Mouse (Mus musculus) brain, embryonic 14.5 days (tissue): ENCODE data around the gene Dock7. TPM values are rescaled to one million over a fixed set of nuclear protein-coding genes. Genes with fewer than 3 reads are reported as not detected.

Source experiments
- DNase-seq: peaks from one replicate; pipeline ENCODE4 v3.0.0-alpha.2; 2011; ENCODE audit warnings: low read depth
- CTCF ChIP-seq: fragments of 200-500 bp; IDR thresholded peaks from 2 replicates; pipeline ENCODE4 v1.5.1; 2012; ENCODE audit warnings: inconsistent platforms, mild to moderate bottlenecking, moderate library complexity, borderline replicate concordance; ENCODE audit not compliant: insufficient read depth, insufficient read length; ENCODE audit errors: extremely low read depth
- POLR2A ChIP-seq: fragments of 200-500 bp; IDR thresholded peaks from 2 replicates; pipeline ENCODE4 v1.6.1; 2012; ENCODE audit warnings: mild to moderate bottlenecking, inconsistent platforms, borderline replicate concordance; ENCODE audit not compliant: poor library complexity, insufficient read depth, insufficient read length, severe bottlenecking; ENCODE audit errors: extremely low read depth
- polyA plus RNA-seq: library from polyadenylated mRNA; depleted of rRNA; stranded (reverse); fragments of >200 nt; gene quantifications from 2 replicates; pipeline ENCODE4 v1.2.3, GENCODE M21; 2012

The Dock7 gene
- polyA plus RNA-seq, 1 experiment = 197 TPM

- TF ChIP-seq CTCF = no peak
- TF ChIP-seq POLR2A = no peak
- no peak for DNase-seq
These were observed 11.9 kb downstream of the Dock7 start for GRCm38 (mm10) chr4:99108817-99109216.

DNA sequence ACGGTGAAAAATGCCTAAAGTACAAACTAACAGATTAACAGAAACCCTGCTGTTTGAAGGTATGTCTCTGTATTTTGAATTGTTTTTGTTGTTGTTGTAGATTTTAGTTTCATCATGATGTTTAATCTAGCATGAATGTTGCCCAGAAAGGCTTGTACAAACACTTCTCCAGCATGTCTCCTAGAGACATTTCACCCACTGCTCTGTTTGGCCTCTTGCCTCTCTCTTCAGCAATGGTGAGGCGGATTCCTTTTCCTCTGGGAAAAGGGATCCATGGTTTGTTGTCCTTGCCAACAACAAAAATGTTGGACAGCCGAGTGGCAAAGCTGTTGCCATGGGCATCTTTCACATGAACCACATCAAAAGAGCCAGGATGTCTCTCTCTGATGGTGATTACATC lies 17.9 kb downstream of the Dock7 start:
- DNase-seq = no peak

GRCm38 (mm10) chr4:99100724-99101123 lies 20.0 kb downstream of the Dock7 start:
- no peak for DNase-seq
- TF ChIP-seq CTCF = no peak
- TF ChIP-seq POLR2A = no peak

More for the DNA sequence above, 17.9 kb downstream of the Dock7 start:
- TF ChIP-seq POLR2A = no peak

- no peak for TF ChIP-seq POLR2A
- TF ChIP-seq CTCF = no peak
- no peak for DNase-seq
These were observed 28.9 kb downstream of the Dock7 start for GRCm38 (mm10) chr4:99091777-99092176.

GRCm38 (mm10) chr4:99091151-99091701 lies 29.5 kb downstream of the Dock7 start:
- TF ChIP-seq CTCF = no peak
- no peak for TF ChIP-seq POLR2A
- DNase-seq = no peak

DNA sequence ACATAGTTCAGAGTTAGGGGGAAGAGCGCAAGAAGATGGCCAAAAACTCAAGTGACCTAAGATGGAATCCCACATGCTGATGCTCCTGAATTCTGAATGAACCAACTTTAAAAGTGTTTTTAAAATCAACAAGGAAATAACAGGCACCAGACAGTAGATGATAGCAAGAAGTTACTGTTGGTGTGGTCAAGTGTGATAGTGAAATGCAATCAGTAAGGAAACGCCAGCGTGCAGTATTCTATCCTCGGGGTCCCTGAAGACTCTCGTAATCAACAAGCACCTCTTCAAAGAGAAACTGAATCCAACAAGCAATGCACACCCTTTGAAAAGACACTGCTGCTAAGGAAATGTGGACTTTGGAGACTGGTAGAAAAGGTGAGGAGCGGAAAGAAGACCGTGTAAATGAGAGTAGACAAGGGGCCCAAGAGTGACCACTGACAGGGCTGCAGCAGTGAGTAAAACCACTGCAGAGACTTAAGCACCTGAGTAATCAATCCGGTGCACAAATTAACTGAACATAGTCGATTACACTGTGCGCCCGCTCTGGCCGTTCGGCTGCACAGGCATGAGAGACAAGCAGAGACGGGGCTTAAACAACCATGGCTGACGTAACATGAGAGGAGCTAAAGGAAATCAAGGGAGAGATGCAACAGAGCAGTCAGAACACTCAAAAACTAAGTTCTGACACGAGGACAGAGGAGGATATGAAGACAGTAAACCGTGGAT lies 32.8 kb downstream of the Dock7 start:
- no peak for DNase-seq

GRCm38 (mm10) chr4:99083862-99084261 lies 36.9 kb downstream of the Dock7 start:
- DNase-seq = no peak
- TF ChIP-seq POLR2A (no peak), CTCF (no peak)

More for the DNA sequence above, 32.8 kb downstream of the Dock7 start:
- TF ChIP-seq CTCF (no peak), POLR2A (no peak)

DNA sequence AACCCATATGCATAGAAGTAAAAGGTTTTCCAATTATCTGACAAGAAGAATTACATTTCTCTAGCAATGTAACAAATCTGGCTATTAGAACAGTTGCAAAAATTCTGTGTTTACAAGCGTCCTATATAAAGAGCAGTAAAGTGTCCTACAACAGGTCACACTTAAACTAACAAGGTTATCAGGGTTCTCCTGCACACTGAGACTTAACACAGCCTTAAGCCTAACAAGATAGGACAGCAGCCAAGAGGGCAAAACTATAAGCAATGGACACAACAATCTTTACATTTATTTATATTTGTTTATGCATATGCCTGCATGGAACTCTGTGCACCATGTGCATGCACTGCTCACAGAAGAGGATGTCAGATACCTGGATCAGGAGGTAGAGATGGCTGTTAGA lies 39.5 kb downstream of the Dock7 start:
- no peak for DNase-seq
- no peak for TF ChIP-seq POLR2A
- no peak for TF ChIP-seq CTCF

DNA sequence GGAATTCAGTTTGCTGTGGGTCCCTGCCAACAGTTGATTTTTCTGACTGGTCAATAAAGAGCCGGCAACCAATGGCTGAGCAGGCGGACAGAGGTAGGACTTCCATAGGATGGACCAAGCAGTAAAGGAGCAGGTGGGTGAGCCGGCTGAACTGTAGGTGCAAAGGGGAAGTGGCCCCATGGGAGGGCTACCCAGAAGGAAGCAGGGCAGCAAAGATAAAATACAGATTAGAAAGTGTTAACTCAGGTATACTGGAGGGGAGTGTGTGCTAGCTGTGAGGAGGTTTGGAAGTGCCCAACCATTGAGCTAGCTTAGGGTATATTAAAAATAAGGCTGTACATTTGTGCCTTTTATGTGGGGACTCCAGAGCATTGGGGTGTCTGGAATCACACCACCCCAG lies 42.7 kb downstream of the Dock7 start:
- no peak for TF ChIP-seq CTCF
- TF ChIP-seq POLR2A = no peak
- DNase-seq = no peak

DNA sequence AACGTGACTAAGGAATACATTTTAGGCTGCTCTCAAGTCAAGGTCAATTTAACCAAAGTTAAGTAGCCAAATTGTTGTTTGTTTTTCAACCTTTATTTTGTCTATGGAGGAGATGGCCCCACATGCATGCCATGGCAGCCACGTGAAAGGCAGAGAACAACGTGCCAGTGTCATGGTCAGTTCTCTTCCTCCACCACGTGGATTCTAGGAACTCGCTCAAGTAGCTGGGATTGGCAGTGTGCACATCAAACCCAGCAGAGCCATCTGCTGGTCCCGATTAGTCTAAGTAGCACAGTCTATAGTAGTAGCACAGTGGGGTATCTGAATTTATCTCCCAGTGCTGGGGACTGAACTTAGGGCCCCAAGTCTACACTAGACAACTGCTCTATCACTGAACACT lies 51.9 kb downstream of the Dock7 start:
- no peak for TF ChIP-seq POLR2A
- no peak for TF ChIP-seq CTCF
- DNase-seq = no peak

DNA sequence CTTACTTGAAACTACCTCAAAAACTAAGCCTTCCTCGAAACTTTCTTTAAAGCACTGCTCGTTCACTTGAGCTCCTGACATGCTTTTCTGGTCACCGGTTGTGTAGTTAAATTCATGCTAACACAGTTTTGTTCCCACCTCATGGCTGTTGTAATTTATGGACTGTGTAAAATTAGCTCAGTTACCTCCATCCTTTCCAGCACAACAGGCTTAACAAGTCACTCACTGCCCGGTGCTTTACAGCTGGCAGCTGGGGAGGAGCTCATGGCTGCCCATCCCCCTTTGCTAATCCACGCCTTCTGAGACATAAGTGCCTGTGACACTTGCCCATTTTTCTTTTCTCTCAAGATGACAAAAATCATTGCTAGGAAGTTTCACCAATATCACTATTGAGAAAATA lies 56.2 kb downstream of the Dock7 start:
- DNase-seq = peak; percentile 41
- no peak for TF ChIP-seq CTCF
- TF ChIP-seq POLR2A = no peak

DNA sequence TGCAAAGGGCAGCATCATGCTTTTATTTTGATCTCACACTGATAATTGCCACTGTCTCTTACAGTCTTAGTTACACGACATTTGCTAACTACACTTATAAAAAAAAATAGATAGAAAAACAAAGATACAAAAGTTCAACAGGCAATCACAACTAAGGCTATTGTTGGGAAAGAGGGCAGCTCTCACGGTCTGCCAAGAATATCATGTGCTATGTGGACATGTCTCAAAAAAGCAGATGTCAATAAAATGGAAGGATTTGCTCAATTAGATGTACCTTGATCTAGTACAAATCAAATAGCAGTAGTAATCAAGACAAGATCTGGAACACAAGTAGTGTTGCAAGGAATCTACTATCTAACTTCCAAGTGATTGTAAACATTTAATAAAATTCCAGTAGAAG lies 72.1 kb downstream of the Dock7 start:
- TF ChIP-seq CTCF (no peak), POLR2A (no peak)
- no peak for DNase-seq

DNA sequence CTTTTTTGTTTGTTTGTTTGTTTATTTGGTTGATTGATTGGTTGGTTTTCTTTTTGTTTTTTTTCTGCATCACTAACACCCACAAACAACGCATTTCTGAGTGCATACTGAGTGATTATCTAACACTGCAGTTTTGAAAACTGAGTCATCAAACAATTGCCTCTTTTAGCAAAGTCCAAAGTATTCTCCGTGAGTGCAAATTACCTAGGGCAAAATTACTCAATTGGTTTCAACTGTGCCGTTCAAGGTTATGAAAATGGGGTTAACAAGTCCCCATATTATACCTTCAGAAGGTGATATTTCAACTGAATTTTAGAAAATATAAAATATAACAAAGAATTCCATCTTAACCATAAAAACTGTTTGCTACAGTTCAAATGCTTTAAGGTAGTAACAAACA lies 74.2 kb downstream of the Dock7 start:
- TF ChIP-seq CTCF (no peak), POLR2A (no peak)
- DNase-seq = no peak

DNA sequence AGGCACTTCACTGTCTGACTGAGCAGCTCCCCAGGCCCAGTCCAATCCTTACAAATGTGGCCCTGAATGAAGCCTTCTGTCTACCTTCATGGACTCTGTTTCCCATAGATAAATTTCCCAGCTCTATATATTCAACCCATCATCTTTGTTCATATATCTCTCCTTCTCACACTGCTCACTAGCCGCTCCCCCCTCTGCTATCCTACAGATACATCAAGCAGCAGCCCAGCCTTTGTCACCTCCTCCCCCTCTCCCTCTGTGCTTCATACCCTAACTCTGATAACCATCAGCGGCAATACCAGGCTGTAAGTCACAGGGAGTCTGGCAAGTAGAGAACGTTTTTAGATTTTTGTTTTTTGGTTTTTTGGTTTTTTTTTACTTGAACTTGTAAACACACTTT lies 75.9 kb downstream of the Dock7 start:
- DNase-seq = no peak
- no peak for TF ChIP-seq CTCF
- TF ChIP-seq POLR2A = no peak
